Mouse (Mus musculus): ENCODE measurements at regions not wholly inside any gene's neighbourhood (a gene's known extent, or its start where the extent isn't known, plus 50 kb on each side); places are given as distances from the start of the nearest gene placed in this dataset.
"Not testable (repeated sequence)": the region's sequence is repeated elsewhere in the genome, so short reads cannot be mapped to it uniquely, and the experiment has no call there.

GRCm38 (mm10) chr3:98968811-98969210 lies 75.8 kb upstream of the Hao2 start:
- H3K27me3 ChIP-seq = no peaks in the 10 kb centered on the region
- ATAC-seq (replicated peaks) = no peak
- no peaks in the 10 kb centered on the region for H3K9me3 ChIP-seq
- no peaks in the 10 kb centered on the region for H3K36me3 ChIP-seq
- no peaks in the 10 kb centered on the region for H3K4me1 ChIP-seq
- H3K27ac ChIP-seq (replicated peaks) = no peak overlapping the region
- 28% methylated on average over 4 of the region's 4 CpGs for WGBS
- no peak overlapping the region for H3K9ac ChIP-seq (replicated peaks)
- no peak overlapping the region for H3K4me2 ChIP-seq (replicated peaks)
- H3K4me3 ChIP-seq = no peak overlapping the region

GRCm38 (mm10) chr3:98975777-98976176 lies 82.7 kb upstream of the Hao2 start:
- Histone ChIP-seq H3K36me3 (no peaks in the 10 kb centered on the region), H3K4me2 (replicated peaks) (no peak overlapping the region), H3K9me3 (no peaks in the 10 kb centered on the region), H3K27me3 (no peaks in the 10 kb centered on the region), H3K4me3 (no peak overlapping the region), H3K4me1 (no peaks in the 10 kb centered on the region), H3K27ac (replicated peaks) (no peak overlapping the region), H3K9ac (replicated peaks) (no peak overlapping the region)
- 6% methylated on average over 3 of the region's 3 CpGs for WGBS
- 0 out of 2 replicates have a peak, but pooled peaks have one; percentile 46 for ATAC-seq (replicated peaks)

GRCm38 (mm10) chr3:98982787-98983186 lies 89.7 kb upstream of the Hao2 start:
- H3K9ac ChIP-seq (replicated peaks) = no peak overlapping the region
- WGBS = 97% methylated on average over 1 of the region's 1 CpGs
- no peaks in the 10 kb centered on the region for H3K36me3 ChIP-seq
- no peak overlapping the region for H3K4me3 ChIP-seq
- ATAC-seq (replicated peaks) = no peak
- H3K9me3 ChIP-seq = no peaks in the 10 kb centered on the region
- H3K27ac ChIP-seq (replicated peaks) = no peak overlapping the region
- no peak overlapping the region for H3K4me2 ChIP-seq (replicated peaks)
- H3K4me1 ChIP-seq = no peaks in the 10 kb centered on the region
- H3K27me3 ChIP-seq = no peaks in the 10 kb centered on the region

GRCm38 (mm10) chr3:98987266-98987665 lies 94.2 kb upstream of the Hao2 start:
- H3K9me3 ChIP-seq; H3K27ac ChIP-seq (replicated peaks); H3K27me3 ChIP-seq; H3K4me3 ChIP-seq; ATAC-seq (replicated peaks); H3K36me3 ChIP-seq; H3K4me2 ChIP-seq (replicated peaks); H3K9ac ChIP-seq (replicated peaks): not testable (repeated sequence)
- WGBS = 68% methylated on average over 2 of the region's 2 CpGs
- peaks cover 13% of the 10 kb centered on the region for H3K4me1 ChIP-seq

- Histone ChIP-seq H3K27me3 (no peaks in the 10 kb centered on the region), H3K9me3 (no peaks in the 10 kb centered on the region), H3K4me2 (replicated peaks) (peak overlapping the region; percentile 24), H3K27ac (replicated peaks) (0 out of 2 replicates have a peak overlapping the region, but pooled peaks have one; percentile 17), H3K4me3 (no peak overlapping the region), H3K4me1 (peaks cover 15% of the 10 kb centered on the region), H3K36me3 (no peaks in the 10 kb centered on the region), H3K9ac (replicated peaks) (no peak overlapping the region)
- peak; percentile 99 for ATAC-seq (replicated peaks)
- 4% methylated on average over 10 of the region's 10 CpGs for WGBS
Observed at GRCm38 (mm10) chr3:98990801-98991200, 97.8 kb upstream of the Hao2 start.

- H3K27me3 ChIP-seq = no peaks in the 10 kb centered on the region
- H3K4me2 ChIP-seq (replicated peaks) = peak overlapping the region; percentile 24
- no peaks in the 10 kb centered on the region for H3K9me3 ChIP-seq
- peaks cover 15% of the 10 kb centered on the region for H3K4me1 ChIP-seq
- no peaks in the 10 kb centered on the region for H3K36me3 ChIP-seq
- no peak overlapping the region for H3K4me3 ChIP-seq
- ATAC-seq (replicated peaks) = peak; percentile 44
- WGBS = 53% methylated on average over 6 of the region's 6 CpGs
- H3K27ac ChIP-seq (replicated peaks) = no peak overlapping the region
- no peak overlapping the region for H3K9ac ChIP-seq (replicated peaks)
Observed at GRCm38 (mm10) chr3:98991276-98991675, 98.2 kb upstream of the Hao2 start.

- H3K4me2 ChIP-seq (replicated peaks) = no peak overlapping the region
- H3K4me3 ChIP-seq = no peak overlapping the region
- no peak for ATAC-seq (replicated peaks)
- no peak overlapping the region for H3K27ac ChIP-seq (replicated peaks)
- no peak overlapping the region for H3K9ac ChIP-seq (replicated peaks)
- H3K9me3 ChIP-seq = no peaks in the 10 kb centered on the region
- no peaks in the 10 kb centered on the region for H3K27me3 ChIP-seq
- peaks cover 15% of the 10 kb centered on the region for H3K4me1 ChIP-seq
- no peaks in the 10 kb centered on the region for H3K36me3 ChIP-seq
Observed at GRCm38 (mm10) chr3:98994086-98994485, 101.0 kb upstream of the Hao2 start.

GRCm38 (mm10) chr3:99030636-99031035 lies 110.2 kb upstream of the Wars2 start:
- no peak overlapping the region for H3K4me2 ChIP-seq (replicated peaks)
- no peaks in the 10 kb centered on the region for H3K36me3 ChIP-seq
- H3K4me3 ChIP-seq = no peak overlapping the region
- no peak overlapping the region for H3K9ac ChIP-seq (replicated peaks)
- no peaks in the 10 kb centered on the region for H3K4me1 ChIP-seq
- no peak for ATAC-seq (replicated peaks)
- no peaks in the 10 kb centered on the region for H3K9me3 ChIP-seq
- WGBS = 63% methylated on average over 1 of the region's 1 CpGs
- H3K27ac ChIP-seq (replicated peaks) = no peak overlapping the region
- no peaks in the 10 kb centered on the region for H3K27me3 ChIP-seq

- no peaks in the 10 kb centered on the region for H3K36me3 ChIP-seq
- H3K4me1 ChIP-seq = no peaks in the 10 kb centered on the region
- no peak overlapping the region for H3K4me2 ChIP-seq (replicated peaks)
- no peaks in the 10 kb centered on the region for H3K27me3 ChIP-seq
- WGBS = 80% methylated on average over 6 of the region's 6 CpGs
- no peak overlapping the region for H3K9ac ChIP-seq (replicated peaks)
- no peak for ATAC-seq (replicated peaks)
- H3K27ac ChIP-seq (replicated peaks) = no peak overlapping the region
- H3K9me3 ChIP-seq = no peaks in the 10 kb centered on the region
- no peak overlapping the region for H3K4me3 ChIP-seq
Observed at GRCm38 (mm10) chr3:99046190-99046589, 94.7 kb upstream of the Wars2 start.

- no peak for ATAC-seq (replicated peaks)
- H3K27me3 ChIP-seq = no peaks in the 10 kb centered on the region
- no peaks in the 10 kb centered on the region for H3K9me3 ChIP-seq
- H3K4me2 ChIP-seq (replicated peaks) = no peak overlapping the region
- H3K36me3 ChIP-seq = no peaks in the 10 kb centered on the region
- H3K4me3 ChIP-seq = no peak overlapping the region
- no peak overlapping the region for H3K9ac ChIP-seq (replicated peaks)
- WGBS = 73% methylated on average over 5 of the region's 5 CpGs
- H3K4me1 ChIP-seq = no peaks in the 10 kb centered on the region
- H3K27ac ChIP-seq (replicated peaks) = no peak overlapping the region
Observed at GRCm38 (mm10) chr3:99047156-99047555, 93.7 kb upstream of the Wars2 start.

GRCm38 (mm10) chr3:99049305-99049704 lies 91.6 kb upstream of the Wars2 start:
- H3K9ac ChIP-seq (replicated peaks) = no peak overlapping the region
- H3K36me3 ChIP-seq = no peaks in the 10 kb centered on the region
- no peaks in the 10 kb centered on the region for H3K9me3 ChIP-seq
- 79% methylated on average over 2 of the region's 2 CpGs for WGBS
- no peak overlapping the region for H3K4me3 ChIP-seq
- H3K27ac ChIP-seq (replicated peaks) = no peak overlapping the region
- H3K4me1 ChIP-seq = no peaks in the 10 kb centered on the region
- no peak overlapping the region for H3K4me2 ChIP-seq (replicated peaks)
- ATAC-seq (replicated peaks) = no peak
- H3K27me3 ChIP-seq = no peaks in the 10 kb centered on the region

- Histone ChIP-seq H3K9ac (replicated peaks) (no peak overlapping the region), H3K27ac (replicated peaks) (no peak overlapping the region), H3K9me3 (no peaks in the 10 kb centered on the region), H3K4me2 (replicated peaks) (no peak overlapping the region), H3K36me3 (no peaks in the 10 kb centered on the region), H3K27me3 (no peaks in the 10 kb centered on the region), H3K4me1 (no peaks in the 10 kb centered on the region), H3K4me3 (no peak overlapping the region)
- ATAC-seq (replicated peaks) = no peak
- WGBS = 81% methylated on average over 4 of the region's 4 CpGs
Observed at GRCm38 (mm10) chr3:99052176-99052575, 88.7 kb upstream of the Wars2 start.

- no peak overlapping the region for H3K4me2 ChIP-seq (replicated peaks)
- H3K27me3 ChIP-seq = no peaks in the 10 kb centered on the region
- H3K36me3 ChIP-seq = no peaks in the 10 kb centered on the region
- ATAC-seq (replicated peaks) = no peak
- H3K9ac ChIP-seq (replicated peaks) = no peak overlapping the region
- 87% methylated on average over 3 of the region's 3 CpGs for WGBS
- H3K4me1 ChIP-seq = no peaks in the 10 kb centered on the region
- H3K4me3 ChIP-seq = no peak overlapping the region
- no peaks in the 10 kb centered on the region for H3K9me3 ChIP-seq
- no peak overlapping the region for H3K27ac ChIP-seq (replicated peaks)
Observed at GRCm38 (mm10) chr3:99067168-99067567, 73.7 kb upstream of the Wars2 start.
